Comparison of ENCODE assay signal across 8 mouse cellular contexts in the genomic region with DNA sequence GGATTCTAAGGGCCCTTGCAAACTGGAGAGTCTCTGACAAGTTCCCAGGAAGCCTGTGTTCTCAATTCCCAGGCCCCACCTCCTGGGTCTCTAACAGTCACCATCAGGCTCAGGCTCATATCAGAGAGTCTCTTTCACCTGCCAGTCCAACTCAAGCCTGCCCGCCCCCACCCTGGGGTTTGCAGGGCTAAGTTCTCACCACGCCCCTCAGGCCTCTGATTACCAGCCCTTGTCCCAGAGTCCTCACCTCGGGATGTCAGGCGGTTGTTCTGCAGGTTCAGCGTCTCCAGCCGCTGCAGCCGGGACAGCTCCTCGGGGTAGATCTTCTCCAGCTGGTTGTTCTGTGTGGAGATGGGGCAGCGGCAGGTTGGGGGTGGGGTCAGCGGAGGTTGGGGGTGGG. TPM values are rescaled to one million over a fixed set of nuclear protein-coding genes. Genes with fewer than 3 reads are reported as not detected.
DNase-seq lines count a peak whose midpoint lies in the region; ATAC-seq lines count a peak whose summit lies in the region.
"Had no signal": no experiment of that assay in that cellular context is flagged by ENCODE, and none has a peak within 500 bp of the region (broad histone marks: within the 10 kb centered on the region; RNA-seq: fewer than 3 reads in every experiment).

No protein-coding gene starts in this region.

- no peaks in the 10 kb centered on the region for H3K9me3 ChIP-seq in kidney, embryonic 15.5 days (replicated peaks)
- H3K9me3 ChIP-seq in lung, embryonic 15.5 days = no peaks in the 10 kb centered on the region

- WGBS in kidney, embryonic 15.5 days = 4% methylated on average over 10 of the region's 10 CpGs
- 8% methylated on average over 10 of the region's 10 CpGs for WGBS in lung, embryonic 15.5 days

- peak overlapping the region; percentile 6; the same call in 1 of the 2 replicates for H3K4me3 ChIP-seq in kidney, embryonic 15.5 days (replicated peaks)
- 0 out of 2 replicates have a peak overlapping the region, but pooled peaks have one; percentile 6 for H3K4me3 ChIP-seq in lung, embryonic 15.5 days

- H3K4me1 ChIP-seq in kidney, embryonic 15.5 days = peaks cover 16% of the 10 kb centered on the region
- peaks cover 12% of the 10 kb centered on the region for H3K4me1 ChIP-seq in lung, embryonic 15.5 days

- no peak overlapping the region for H3K9ac ChIP-seq in kidney, embryonic 15.5 days
- no peak overlapping the region for H3K9ac ChIP-seq in lung, embryonic 15.5 days

- H3K4me2 ChIP-seq in kidney, embryonic 15.5 days = peak overlapping the region; percentile 42
- H3K4me2 ChIP-seq in lung, embryonic 15.5 days = peak overlapping the region; percentile 37

- H3K36me3 ChIP-seq in kidney, embryonic 15.5 days = no peaks in the 10 kb centered on the region
- no peaks in the 10 kb centered on the region for H3K36me3 ChIP-seq in lung, embryonic 15.5 days

- 0 out of 2 replicates have a peak overlapping the region, but pooled peaks have one; percentile 33 for H3K27ac ChIP-seq in kidney, embryonic 15.5 days
- H3K27ac ChIP-seq in lung, embryonic 15.5 days = no peak overlapping the region

- peaks cover 14% of the 10 kb centered on the region for H3K27me3 ChIP-seq in kidney, embryonic 15.5 days
- peaks cover 13% of the 10 kb centered on the region for H3K27me3 ChIP-seq in lung, embryonic 15.5 days

- peak; percentile 37; the same call in 1 of the 2 replicates for ATAC-seq in kidney, embryonic 15.5 days (replicated peaks; ENCODE audit: low FRiP score)
- ATAC-seq in lung, embryonic 15.5 days (ENCODE audit: borderline replicate concordance, extremely low read depth, low FRiP score, low TSS enrichment) = peak; percentile 62; the same call in 1 of the 2 replicates

- DNase-seq in ZHBTc4 (ENCODE audit: low read depth, low spot score) = peak; percentile 80
- DNase-seq in embryo, embryonic 9.5 days (ENCODE audit: extremely low spot score) = peak; percentile 47
- DNase-seq in MN1 (ENCODE audit: low spot score) = no peak
- no peak for DNase-seq in adrenal gland, adult 18-20 months (ENCODE audit: low spot score in 2 of 2)
- no peak for DNase-seq in testis, postnatal 10 days (ENCODE audit: low spot score)
- DNase-seq: adrenal gland, postnatal 14 days had no signal

RNA-seq across cellular contexts. Expression of a gene that starts 57.1 kb away (rescaled TPM):
- polyA plus RNA-seq in kidney, embryonic 15.5 days (2015; fragmentation: Nextera tagmentation; extraction: Ambion mirVana) = not detected in 2 replicates
- 0.10 TPM in 1 of 2 replicates, not detected in the other for polyA plus RNA-seq in lung, embryonic 15.5 days (2015; fragmentation: Nextera tagmentation; extraction: Ambion mirVana)
- total RNA-seq in adrenal gland, adult 18-20 months (2021) = under 1 TPM; 0.27 to 0.45 TPM

Comparison
In these comparisons a context has a peak if more than half of its experiments do, and no peak if none do; other contexts are left out.
1. DNase-seq: peak in ZHBTc4 (single experiment) and embryo, embryonic 9.5 days (single experiment); none in MN1 (single experiment), adrenal gland, adult 18-20 months (0 of 2) and testis, postnatal 10 days (single experiment).